Mouse (Mus musculus): ENCODE data around the gene Zfp553.

DNA sequence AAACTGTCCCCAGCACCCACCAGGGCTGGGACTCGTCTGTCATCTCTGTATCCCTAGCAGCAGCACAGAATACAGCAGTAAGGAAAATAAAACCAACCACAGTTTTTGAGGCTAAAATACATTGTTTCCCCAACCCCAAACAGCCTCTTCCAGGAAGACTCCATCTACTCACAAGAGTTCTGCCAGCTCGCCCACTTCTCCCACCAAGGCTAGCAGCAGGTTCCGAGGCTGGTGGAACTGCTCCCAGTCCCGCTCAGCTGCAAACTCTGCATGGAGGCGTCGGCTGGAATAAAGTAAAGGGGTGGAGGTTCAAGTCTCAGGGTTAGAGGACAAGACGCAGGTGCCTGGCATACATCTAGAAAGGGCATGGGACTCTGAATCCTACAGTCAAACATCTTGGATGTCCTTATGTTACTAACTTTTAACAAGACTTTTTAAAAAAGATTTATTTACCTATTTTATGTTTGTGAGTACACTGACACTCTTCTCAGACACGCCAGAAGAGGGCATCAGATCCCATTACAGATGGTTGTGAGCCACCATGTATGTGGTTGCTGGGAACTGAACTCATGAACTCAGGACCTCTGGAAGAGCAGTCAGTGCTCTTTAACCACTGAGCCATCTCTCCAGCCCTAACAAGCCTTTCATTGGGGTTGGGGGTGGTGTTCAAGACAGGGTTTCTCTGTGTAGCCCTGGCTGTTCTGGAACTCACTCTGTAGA lies 26.5 kb downstream of the Zfp553 start:
- TF ChIP-seq POLR2A (IDR thresholded peaks at IDR 0.05; ENCODE audit: borderline replicate concordance, control insufficient read depth, low read depth, low read length) (no peak), CTCF (IDR thresholded peaks at IDR 0.05; ENCODE audit: control insufficient read depth, insufficient read depth, low read length) (no peak)

Measured in bone marrow, adult 2 months (tissue).